Mouse (Mus musculus): Measurements from ENCODE around the gene Cacna1c.

DNA sequence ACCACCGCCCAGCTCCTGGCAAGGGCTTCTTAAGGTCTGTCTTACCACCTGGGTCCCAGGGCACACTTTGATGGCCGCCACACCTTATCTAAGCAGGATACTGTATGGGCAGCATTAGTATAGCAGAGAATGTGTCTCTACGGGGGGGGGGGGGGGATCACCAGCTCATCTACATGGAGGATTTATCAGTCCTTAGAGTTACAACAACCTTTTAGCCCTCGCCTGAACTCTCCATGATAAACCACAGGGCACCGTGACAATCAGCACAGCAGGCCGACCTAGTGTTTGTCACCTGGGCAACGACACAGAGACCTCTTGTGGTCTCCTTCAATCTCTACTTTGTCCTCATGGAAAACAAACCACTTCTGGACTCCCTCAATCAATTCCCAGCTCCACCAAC lies 363.2 kb downstream of the Cacna1c start:
- no peak for TF ChIP-seq E2F4 (IDR thresholded peaks at IDR 0.05; ENCODE audit: insufficient read depth)
- TF ChIP-seq POLR2A (IDR thresholded peaks at IDR 0.05; ENCODE audit: insufficient read length, low read depth) = no peak
- TF ChIP-seq MYOG (IDR thresholded peaks at IDR 0.05; ENCODE audit: control insufficient read depth in 1 of 3, insufficient read depth in 1 of 3, insufficient read length in 2 of 3, low read depth in 2 of 3) = no peak
- TF ChIP-seq USF1 (IDR thresholded peaks at IDR 0.05; ENCODE audit: low read depth) = no peak

Measured in myocyte (in vitro differentiated cells).